ENCODE assay signal across 8 mouse cellular contexts in genomic region chr2:4559211-4559882, GRCm38 (mm10).
DNase-seq lines count a peak whose midpoint lies in the region; ATAC-seq and TF ChIP-seq lines count a peak whose summit lies in the region.

No protein-coding gene starts in this region.

- ATAC-seq in megakaryocyte, adult 5-6 weeks (ENCODE audit: poor library complexity, severe bottlenecking): peak; percentile 58

- TF ChIP-seq CTCF in cortical plate, adult 2 months (IDR thresholded peaks at IDR 0.05; ENCODE audit: extremely low read depth, insufficient read depth, low read length): no peak

- peak; percentile 64 for DNase-seq in adipocyte (ENCODE audit: low spot score)
- peak; percentile 57 to 79 for DNase-seq in gastrocnemius, adult 8-10 months (ENCODE audit: low spot score in 2 of 2)
- peak; percentile 54 for DNase-seq in induced T-regulatory cell, adult 2 months (ENCODE audit: low read depth)
- peak; percentile 56 to 75 for DNase-seq in left cerebral cortex, adult 8-10 months (ENCODE audit: low spot score in 2 of 2)
- peak; percentile 81 to 88 for DNase-seq in right cerebral cortex, adult 2 months (ENCODE audit: low spot score in 2 of 2)
- DNase-seq in urinary bladder, postnatal 25 days (ENCODE audit: low spot score): peak; percentile 53

- H3K4me3 ChIP-seq in cortical plate, adult 2 months (ENCODE audit: insufficient read depth, low read length): peak overlapping the region; percentile 35

- peaks cover 6% of the 10 kb centered on the region; the same call in 1 of the 2 replicates for H3K4me1 ChIP-seq in cortical plate, adult 2 months (ENCODE audit: control insufficient read depth, insufficient read depth, low read length)

- peak; percentile 69 for TF ChIP-seq POLR2A in cortical plate, adult 2 months (IDR thresholded peaks at IDR 0.05; ENCODE audit: extremely low read depth, insufficient read depth, low read length)

- peak overlapping the region; percentile 20; the same call in 1 of the 2 replicates for H3K27ac ChIP-seq in cortical plate, adult 2 months (ENCODE audit: insufficient read depth, low read length)

Comparison
In these comparisons a context has a peak if more than half of its experiments do, and no peak if none do; other contexts are left out.
1. Peak in every context shown above with its lines: DNase-seq, ATAC-seq, H3K4me3 ChIP-seq and H3K27ac ChIP-seq.